Mouse (Mus musculus) inflammation-experienced regulatory T-cells, adult 6 months (primary cell): ENCODE data around the gene Csnk2a1. TPM values are rescaled to one million over a fixed set of nuclear protein-coding genes. Genes with fewer than 3 reads are reported as not detected.
A peak's percentile ranks its signal among the peaks of the same experiment; 100 is the strongest.
"Not testable (repeated sequence)": the region's sequence is repeated elsewhere in the genome, so short reads cannot be mapped to it uniquely, and the experiment has no call there.

Source experiments
- ATAC-seq: one replicate; pipeline ENCODE4 v1.8.0; 2017
- polyA plus RNA-seq, 3 experiments: library from polyadenylated mRNA; unstranded; fragments of 100-300 nt; shearing (Covaris generic); gene quantifications; one replicate each; pipeline ENCODE4 v1.2.1; 2017

The Csnk2a1 gene
- polyA plus RNA-seq, 3 experiments from 2014 or later, result 57.1 to 89.9 (median 83.2) TPM

GRCm38 (mm10) chr2:152240580-152240979, 13.9 kb downstream of the Csnk2a1 start:
- no peak for ATAC-seq

- ATAC-seq, result no peak
These were observed 20.6 kb downstream of the Csnk2a1 start for GRCm38 (mm10) chr2:152247213-152247612.

GRCm38 (mm10) chr2:152250511-152250910, 23.9 kb downstream of the Csnk2a1 start:
- ATAC-seq, result no peak

GRCm38 (mm10) chr2:152259739-152260138, 33.1 kb downstream of the Csnk2a1 start:
- ATAC-seq, result no peak

GRCm38 (mm10) chr2:152273639-152274038, 47.0 kb downstream of the Csnk2a1 start:
- no peak for ATAC-seq

GRCm38 (mm10) chr2:152281407-152281806, 54.8 kb downstream of the Csnk2a1 start:
- ATAC-seq, result peak; percentile 69

- ATAC-seq, result no peak
These were observed 60.9 kb downstream of the Csnk2a1 start for GRCm38 (mm10) chr2:152287560-152287959.

- no peak for ATAC-seq
These were observed 61.4 kb downstream of the Csnk2a1 start for GRCm38 (mm10) chr2:152288046-152288445.

- not testable (repeated sequence) for ATAC-seq
These were observed 63.0 kb downstream of the Csnk2a1 start for GRCm38 (mm10) chr2:152289623-152290022.

GRCm38 (mm10) chr2:152292475-152292874, 65.8 kb downstream of the Csnk2a1 start:
- no peak for ATAC-seq

GRCm38 (mm10) chr2:152293179-152293726, 66.6 kb downstream of the Csnk2a1 start:
- ATAC-seq, result peak; percentile 33

- peak; percentile 91 for ATAC-seq
These were observed 67.3 kb downstream of the Csnk2a1 start, which contains the start of gene Tbc1d20 for GRCm38 (mm10) chr2:152293727-152294475. Gene Tbc1d20 (plus strand): TSS chr2:152293828.

GRCm38 (mm10) chr2:152294541-152294940, 67.9 kb downstream of the Csnk2a1 start:
- ATAC-seq, result no peak

GRCm38 (mm10) chr2:152302862-152303261, 76.2 kb downstream of the Csnk2a1 start:
- no peak for ATAC-seq

- no peak for ATAC-seq
These were observed 77.1 kb downstream of the Csnk2a1 start for GRCm38 (mm10) chr2:152303781-152304180.

- ATAC-seq, result no peak
These were observed 78.8 kb downstream of the Csnk2a1 start for GRCm38 (mm10) chr2:152305480-152305879.

GRCm38 (mm10) chr2:152307186-152307585, 80.5 kb downstream of the Csnk2a1 start:
- no peak for ATAC-seq

- no peak for ATAC-seq
These were observed 86.4 kb downstream of the Csnk2a1 start for GRCm38 (mm10) chr2:152312996-152313395.

- no peak for ATAC-seq
These were observed 87.3 kb downstream of the Csnk2a1 start for GRCm38 (mm10) chr2:152313926-152314325.

- ATAC-seq, result no peak
These were observed 90.4 kb downstream of the Csnk2a1 start for GRCm38 (mm10) chr2:152317054-152317453.

GRCm38 (mm10) chr2:152321558-152321957, 94.9 kb downstream of the Csnk2a1 start:
- peak; percentile 32 for ATAC-seq

GRCm38 (mm10) chr2:152322198-152322597, 95.6 kb downstream of the Csnk2a1 start:
- no peak for ATAC-seq

GRCm38 (mm10) chr2:152323971-152324370, 97.3 kb downstream of the Csnk2a1 start:
- ATAC-seq, result no peak

- ATAC-seq, result no peak
These were observed 98.2 kb downstream of the Csnk2a1 start for GRCm38 (mm10) chr2:152324842-152325241.
